Mouse (Mus musculus): Measurements from ENCODE around the gene Ptafr.

GRCm38 (mm10) chr4:132603468-132603867 lies 39.6 kb downstream of the Ptafr start:
- TF ChIP-seq CTCF (IDR thresholded peaks at IDR 0.05; ENCODE audit: low read depth) = no peak
- TF ChIP-seq EP300 (IDR thresholded peaks at IDR 0.05; ENCODE audit: low read depth) = no peak
